Mouse (Mus musculus): ENCODE data around the gene Ctnnd2.
A peak's percentile ranks its signal among the peaks of the same experiment; 100 is the strongest.

Gene Ctnnd2

DNA sequence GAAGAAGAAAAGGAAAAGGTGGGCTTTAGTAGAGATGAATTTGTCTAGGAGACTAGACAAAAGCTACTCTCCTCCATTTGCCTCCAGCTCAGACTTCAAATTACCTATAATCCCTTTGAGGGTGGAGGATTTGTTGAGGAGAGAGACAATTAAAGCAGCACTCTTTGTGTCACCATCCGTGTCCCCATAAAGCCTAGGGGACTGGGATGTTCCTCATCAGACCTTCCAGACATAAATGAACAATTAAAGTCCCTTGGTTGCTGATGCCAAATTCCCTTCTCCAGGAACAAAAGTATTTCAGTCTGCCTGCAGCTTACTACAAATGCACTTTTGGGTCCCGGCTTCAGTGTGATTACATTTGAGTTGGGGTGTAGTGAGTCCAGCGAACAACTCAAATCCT lies 340.1 kb downstream of the Ctnnd2 start:
- no peak for DNase-seq (ENCODE audit: low read depth, low spot score)

DNA sequence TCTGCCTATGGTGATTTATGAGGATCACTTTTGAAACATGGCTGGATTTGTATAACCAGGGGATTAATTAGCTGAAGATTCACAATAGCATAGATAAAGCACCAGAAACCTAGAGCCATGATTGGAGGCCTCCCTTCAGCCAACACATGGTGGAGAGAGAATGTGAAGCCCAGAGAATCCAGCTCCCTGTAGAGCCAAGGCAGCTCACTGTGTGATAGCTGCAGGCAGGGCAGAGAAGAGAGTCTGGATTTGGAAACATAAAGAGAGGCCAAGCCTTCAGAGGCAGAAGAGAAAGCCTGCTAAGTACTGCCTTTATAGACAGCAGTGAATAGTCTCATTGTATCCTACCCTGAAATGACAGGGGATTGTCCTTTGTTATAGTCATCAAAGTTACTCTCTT lies 340.7 kb downstream of the Ctnnd2 start:
- DNase-seq (ENCODE audit: low read depth, low spot score), result peak; percentile 23

DNA sequence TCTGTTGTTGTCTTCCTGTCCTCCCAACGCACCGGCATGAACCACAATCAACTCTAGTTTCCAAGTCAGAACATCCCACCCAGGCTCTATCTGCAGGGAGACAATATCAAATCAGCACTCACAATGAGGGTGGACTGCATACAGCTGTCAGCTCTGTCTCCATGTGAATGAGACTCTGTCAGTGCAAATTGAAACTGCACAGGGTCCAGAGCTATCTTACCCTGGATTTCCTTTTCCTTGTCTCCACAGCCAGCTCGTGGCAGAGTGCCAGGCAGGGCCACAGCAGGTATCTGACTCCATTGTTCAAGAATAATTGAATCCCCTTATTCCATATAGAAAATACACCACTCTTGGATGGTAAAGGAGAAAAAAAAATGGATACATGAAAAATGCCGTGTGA lies 343.0 kb downstream of the Ctnnd2 start:
- DNase-seq (ENCODE audit: low read depth, low spot score), result no peak

DNA sequence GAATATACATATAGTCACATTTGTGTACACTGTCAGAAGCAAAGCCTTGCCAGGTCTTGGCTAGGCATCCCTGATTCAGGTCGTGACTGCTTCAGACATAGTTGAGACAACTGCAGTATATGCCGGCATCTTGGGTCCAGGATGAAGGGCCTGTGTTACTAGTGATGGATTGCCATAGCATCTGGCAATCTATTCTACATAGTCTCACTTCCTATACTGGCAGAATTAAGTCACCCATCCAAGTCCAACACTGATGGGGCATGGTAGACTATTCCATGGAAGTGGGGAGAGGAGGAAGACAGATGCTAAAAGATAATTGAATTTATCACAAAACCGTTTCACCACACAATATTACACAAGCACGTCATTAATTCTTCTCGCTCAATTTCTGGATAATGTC lies 369.1 kb downstream of the Ctnnd2 start:
- no peak for DNase-seq (ENCODE audit: low read depth, low spot score)

DNA sequence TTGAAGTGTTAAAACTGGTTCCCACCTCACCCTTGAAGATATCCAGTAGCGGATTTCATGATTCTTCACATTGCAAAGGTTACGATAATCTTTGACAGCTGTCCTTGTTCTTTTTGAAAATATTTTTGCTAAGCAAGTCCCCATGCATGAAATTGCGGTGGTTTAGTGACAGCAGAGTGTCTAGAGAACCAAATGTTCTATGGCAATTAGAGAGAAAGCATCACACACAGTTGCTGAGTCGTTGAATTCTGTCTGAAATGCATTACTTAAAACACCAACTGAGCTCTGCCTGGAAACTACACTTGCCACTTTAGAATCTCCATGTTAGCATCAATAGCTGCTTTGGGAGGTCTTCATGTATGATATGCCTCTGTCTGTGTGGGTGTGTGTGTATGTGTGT lies 375.9 kb downstream of the Ctnnd2 start:
- peak; percentile 66 for DNase-seq (ENCODE audit: low read depth, low spot score)

DNA sequence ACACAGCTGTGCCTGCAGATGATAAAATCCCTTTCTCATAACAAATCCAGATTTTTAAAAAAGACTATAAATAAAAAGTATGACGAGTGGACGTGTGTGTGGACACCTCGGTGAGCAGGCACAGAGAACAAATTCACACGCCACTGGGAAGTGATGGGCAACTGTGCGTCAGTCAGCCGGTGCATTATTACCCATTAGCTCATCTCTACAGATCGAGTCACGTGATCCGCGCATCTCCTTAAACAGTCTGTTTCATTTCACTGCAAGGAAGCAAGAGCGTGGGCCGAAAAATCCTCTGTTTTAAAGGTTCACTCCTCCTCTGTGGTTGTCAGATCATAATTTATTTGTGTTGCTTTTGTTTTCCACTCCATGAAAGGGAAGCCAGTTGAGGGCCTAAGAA lies 378.6 kb downstream of the Ctnnd2 start:
- peak; percentile 53 for DNase-seq (ENCODE audit: low read depth, low spot score)

DNA sequence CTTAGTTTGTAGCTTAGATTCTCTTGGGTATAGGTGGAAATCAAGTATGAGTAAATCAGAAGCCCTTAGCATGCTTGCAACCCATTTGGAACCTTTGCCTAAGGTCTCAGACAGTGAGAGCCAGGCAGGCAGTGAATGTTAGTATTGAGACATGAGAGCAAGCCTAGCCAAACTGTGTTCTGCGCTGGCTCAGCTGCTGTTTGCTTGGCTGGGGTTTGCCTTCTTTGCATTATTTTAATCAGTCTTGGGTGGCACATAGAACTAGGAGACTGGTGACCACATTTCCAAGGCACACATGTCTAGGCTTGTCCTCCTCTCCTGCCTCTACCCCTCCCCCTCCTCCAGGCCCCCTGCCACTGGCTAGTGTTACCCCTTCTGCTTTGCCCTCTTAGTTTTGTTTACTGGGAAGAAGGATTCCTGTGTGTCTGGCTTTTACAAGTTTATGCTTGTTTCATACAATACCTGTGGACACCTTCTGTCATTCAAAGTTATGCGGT lies 381.6 kb downstream of the Ctnnd2 start:
- DNase-seq (ENCODE audit: low read depth, low spot score), result no peak

DNA sequence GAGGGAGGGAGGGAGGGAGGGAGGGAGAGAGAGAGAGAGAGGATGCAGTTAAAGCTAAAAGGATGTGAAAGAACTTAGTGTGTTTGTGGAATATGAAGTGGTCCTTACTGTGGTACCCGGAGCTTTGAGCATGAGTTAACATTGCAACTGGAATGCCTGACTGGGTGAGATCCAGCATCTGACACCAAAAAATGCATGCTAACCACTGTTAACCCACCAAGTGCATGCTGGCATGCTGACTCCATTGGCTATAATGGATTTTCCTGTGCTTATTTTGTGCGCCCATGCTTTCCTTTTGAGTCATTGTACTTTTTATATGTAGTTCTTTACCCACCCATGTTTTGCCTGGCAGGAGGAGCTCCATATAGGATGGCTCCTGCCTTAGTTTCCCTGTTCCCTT lies 383.4 kb downstream of the Ctnnd2 start:
- DNase-seq (ENCODE audit: low read depth, low spot score), result no peak

DNA sequence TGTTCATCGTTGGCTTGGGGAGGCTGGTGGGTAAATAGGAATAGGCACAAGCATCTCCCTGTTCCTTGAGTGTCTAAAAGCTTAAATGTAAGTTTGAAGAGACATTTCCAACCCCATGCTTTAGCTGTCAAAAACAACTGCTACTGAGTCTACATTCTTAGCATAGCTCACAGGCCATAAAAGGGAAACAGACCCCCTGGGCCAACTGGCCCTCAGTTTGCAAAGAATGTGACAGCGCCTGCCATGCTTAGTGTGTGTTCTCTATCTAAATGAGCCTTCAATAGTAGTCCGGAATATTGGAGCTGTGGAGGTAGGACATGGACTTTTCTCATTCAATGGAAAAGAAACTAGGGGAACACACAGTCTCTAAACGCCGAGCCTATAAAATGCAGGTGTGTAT lies 390.0 kb downstream of the Ctnnd2 start:
- no peak for DNase-seq (ENCODE audit: low read depth, low spot score)

DNA sequence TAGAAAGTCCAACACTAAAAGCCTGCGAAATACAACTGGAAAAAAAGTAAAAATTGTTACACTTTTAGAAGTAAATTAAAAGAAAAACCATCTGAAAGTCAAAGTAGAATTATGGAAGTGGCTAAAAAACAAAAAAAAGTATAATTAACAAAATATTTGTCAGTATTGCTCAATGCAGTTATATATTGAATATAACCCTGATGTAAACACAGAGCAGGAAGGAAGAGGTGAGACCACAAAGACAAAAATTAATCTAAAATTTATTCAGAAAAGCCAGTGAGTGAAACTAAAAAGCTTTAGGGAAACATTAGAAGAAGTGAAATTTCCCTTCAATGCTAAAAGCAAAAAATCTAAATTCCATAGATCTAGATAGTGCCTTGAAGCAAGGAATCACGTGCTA lies 392.2 kb downstream of the Ctnnd2 start:
- no peak for DNase-seq (ENCODE audit: low read depth, low spot score)

DNA sequence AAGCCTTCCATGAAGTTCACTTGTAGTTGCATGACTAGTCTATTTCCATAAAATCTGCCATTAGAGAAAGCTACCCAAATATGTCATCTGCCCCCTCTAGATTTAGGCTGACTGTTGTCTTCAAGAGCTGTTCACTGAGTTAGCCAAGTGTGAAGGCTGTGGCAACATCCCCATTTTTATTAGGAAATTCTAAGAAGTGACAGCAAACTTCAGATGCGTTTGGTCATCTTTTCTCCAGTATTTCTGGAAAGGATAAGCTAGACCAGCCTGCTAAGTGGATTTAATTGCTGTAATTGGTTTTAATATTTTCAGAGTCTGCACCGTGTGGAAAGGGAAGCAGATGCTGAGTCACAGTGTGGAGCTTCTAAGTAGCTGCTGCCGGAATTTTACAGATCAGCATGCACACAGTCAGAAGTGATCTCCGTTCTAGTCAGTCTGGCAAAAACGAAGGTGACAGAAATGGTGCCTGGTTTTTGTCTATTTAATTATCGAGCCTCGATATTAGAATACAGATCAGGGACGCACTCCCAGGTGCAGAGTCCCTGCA lies 397.9 kb downstream of the Ctnnd2 start:
- peak; percentile 89 for DNase-seq (ENCODE audit: low read depth, low spot score)

DNA sequence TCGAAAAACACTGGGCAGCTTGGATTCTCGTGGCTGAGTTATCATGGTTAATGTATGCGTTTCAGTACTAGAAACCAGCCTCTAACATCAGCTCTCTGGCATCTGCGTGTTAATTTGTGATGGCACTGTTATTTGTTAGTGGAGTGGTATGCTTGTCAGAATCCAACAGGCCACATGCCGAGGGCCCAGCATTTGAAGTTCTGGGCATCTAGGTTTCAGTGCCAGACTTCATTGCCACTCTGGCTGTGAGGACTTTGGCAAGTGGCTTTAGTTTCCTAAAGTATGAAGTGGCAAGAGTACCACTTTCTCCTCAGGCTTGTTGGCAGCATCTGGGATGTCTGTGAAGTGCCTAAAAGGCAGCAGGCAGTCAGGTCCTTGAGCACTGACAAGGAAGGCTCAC lies 415.1 kb downstream of the Ctnnd2 start:
- peak; percentile 17 for DNase-seq (ENCODE audit: low read depth, low spot score)

DNA sequence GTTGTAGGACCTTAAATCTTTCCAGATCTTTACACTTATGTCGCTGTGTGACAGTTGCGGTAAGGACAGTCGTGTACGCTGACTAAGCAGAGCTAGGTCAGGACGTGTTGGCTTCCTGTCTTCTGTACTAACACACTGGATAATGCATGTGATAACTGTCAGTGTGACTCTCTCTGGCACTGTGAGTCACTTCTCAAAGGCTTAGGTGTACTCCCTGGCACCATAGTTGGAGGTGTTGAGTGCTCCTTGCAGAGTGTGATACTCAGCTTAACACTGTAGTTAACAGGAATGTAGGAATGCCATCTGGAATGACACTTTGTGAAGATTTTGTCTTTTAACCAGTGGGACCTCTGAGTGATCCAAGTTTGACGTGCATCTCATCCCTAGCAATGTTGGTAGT lies 418.5 kb downstream of the Ctnnd2 start:
- peak; percentile 72 for DNase-seq (ENCODE audit: low read depth, low spot score)

DNA sequence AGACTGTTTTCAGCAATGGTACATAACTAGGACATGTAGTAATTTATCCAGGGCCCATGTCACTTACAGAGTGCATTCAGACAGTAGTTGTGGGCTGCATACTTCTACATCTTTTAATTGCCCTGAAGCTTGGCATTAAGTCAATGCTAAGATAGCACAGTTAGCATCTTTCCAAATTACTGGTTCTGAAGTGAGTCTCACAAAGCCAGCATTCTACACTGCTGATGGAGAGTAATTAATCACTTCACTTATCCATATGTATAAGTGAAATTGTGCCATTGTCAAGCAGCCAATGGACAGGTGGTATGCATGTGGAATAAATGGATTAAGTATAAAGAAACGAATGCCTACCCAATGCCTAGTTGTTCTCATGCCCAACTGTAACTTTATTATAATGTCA lies 423.1 kb downstream of the Ctnnd2 start:
- no peak for DNase-seq (ENCODE audit: low read depth, low spot score)

DNA sequence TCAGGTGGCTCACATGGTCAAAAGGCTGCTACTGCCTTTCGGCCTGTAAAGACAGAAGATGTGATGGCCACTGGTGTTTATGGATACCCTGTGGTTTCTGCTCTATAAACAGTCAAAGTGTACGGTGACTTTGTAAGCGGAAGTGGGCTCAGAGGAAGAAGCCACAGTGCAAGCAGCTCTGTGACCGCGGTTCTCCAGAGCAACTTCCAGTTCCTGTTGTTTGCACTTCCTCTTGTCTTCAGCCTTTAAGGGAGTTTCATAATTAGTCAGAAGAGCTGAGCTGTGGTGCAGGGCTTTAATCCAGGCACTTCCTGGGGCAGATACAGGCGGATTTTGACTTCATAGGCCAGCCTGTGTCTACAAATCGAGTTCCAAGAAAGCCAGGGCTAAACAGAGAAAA lies 438.2 kb downstream of the Ctnnd2 start:
- DNase-seq (ENCODE audit: low read depth, low spot score), result peak; percentile 54

DNA sequence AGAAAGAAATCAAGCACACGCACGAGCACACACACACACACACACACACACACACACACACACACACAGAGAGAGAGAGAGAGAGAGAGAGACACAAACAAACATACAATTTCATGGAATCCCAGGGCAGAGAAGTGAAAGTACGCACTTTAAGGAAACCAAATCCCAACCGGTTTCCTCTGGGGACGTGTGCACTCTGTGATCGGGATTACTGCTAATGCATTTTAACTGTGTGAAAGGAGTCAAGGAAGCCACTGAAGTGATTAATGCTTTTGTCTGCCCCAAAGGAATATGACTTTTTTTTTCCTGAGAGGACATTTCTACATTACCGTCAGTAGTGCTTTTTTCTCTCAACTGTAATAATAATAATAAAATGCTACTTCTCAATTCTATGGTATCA lies 443.1 kb downstream of the Ctnnd2 start:
- DNase-seq (ENCODE audit: low read depth, low spot score), result no peak

DNA sequence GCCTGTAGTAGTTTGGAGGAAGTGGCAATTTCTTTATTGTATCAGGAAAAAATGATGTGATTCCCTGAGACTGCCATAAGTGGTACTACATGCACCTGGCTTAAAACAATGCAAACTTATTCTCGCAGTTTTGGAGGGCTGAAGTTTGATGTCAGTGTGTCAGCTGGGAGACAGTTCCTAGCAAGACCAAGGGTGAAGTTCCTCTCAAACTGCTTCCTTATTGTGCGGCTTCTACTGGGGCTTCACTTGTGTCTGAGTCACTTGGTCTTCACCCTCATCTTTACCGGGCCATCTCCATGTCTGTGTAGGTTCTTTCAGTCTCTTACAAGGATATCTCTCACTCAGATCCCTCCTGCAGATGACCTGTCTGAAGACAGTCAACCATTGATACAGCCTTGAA lies 444.5 kb downstream of the Ctnnd2 start:
- DNase-seq (ENCODE audit: low read depth, low spot score), result no peak

DNA sequence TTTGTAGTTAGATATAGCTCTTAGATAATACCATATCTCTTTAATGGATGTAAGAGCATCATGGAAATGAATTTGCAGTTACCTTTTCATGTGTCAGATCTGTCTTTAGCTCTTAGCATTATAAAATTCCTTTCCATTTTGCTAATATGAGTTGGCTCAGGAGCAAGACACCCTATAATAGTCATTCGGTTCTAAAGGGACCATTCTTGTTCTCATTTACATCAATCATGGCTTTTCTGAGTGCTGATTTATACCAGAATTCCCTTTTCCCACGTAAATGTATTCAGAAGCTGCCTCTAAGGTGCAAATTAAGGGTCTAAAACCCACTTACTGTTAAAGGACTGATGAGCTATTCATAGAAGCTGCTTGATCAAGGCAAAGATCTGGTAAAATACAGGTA lies 445.5 kb downstream of the Ctnnd2 start:
- no peak for DNase-seq (ENCODE audit: low read depth, low spot score)

DNA sequence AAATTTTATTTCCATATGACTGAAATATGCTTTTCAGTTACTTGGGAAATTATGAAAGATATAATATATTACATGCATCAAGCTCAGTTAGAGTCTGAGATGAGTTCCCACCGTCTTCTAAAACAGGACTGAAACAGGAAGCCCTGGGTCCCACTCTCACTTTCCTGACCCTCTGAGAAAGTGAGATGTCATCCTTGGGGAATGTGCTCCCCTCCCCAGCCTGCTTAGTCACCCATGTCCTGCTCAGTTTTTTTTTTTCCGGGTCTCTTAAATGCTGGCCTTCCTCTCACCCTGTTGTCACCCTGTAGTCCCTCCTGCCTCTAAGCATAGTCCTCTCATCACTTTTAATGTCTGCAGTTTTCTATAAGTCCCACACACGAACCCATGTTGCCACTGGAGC lies 456.1 kb downstream of the Ctnnd2 start:
- no peak for DNase-seq (ENCODE audit: low read depth, low spot score)

DNA sequence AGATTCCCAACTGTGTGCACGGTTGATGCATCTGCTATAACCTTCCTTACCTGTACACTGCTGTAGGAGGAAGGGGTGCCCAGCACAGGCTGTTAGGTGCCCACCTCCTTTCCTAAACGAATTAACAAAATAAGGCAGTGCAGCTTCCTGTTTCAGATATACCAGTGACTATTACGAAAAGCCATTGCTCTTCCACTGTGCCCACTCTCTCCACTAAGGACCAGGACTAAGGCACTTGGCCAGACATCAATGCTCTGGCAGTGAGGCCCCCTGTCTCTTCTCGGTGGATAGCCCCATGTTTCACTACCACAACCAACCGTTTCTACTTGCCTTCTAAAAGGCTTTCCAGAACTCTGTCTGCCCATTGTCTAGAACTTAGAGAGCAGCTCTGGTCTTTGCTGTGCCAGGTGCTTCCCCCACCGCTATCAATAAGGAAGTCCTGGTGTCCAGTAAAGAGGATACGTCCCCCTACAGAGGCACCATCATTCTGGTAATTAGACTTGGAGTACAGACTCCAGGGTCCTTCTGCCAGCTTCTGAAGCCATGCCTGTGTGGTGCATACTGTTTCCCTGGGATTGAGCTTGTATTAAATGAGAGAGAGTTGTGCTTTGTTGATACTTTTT lies 459.8 kb downstream of the Ctnnd2 start:
- no peak for DNase-seq (ENCODE audit: low read depth, low spot score)

DNA sequence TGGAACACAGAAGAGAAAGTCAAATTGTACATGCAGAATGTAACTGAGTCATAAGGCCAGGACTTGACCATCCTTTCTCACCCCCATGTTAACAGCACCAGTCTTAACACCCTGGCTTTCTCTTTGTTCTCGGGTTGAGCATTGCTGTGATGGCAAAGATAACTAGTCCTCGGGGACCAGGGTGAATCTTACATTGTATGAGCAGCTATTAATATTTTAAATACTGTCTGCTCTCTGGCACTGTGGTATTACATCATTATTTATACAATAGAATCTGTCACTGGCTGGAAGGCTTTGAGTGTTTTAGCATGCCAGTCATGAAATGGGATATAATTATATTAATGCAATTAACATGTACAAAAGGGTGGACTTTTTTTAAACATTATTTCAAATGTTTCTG lies 461.5 kb downstream of the Ctnnd2 start:
- no peak for DNase-seq (ENCODE audit: low read depth, low spot score)

DNA sequence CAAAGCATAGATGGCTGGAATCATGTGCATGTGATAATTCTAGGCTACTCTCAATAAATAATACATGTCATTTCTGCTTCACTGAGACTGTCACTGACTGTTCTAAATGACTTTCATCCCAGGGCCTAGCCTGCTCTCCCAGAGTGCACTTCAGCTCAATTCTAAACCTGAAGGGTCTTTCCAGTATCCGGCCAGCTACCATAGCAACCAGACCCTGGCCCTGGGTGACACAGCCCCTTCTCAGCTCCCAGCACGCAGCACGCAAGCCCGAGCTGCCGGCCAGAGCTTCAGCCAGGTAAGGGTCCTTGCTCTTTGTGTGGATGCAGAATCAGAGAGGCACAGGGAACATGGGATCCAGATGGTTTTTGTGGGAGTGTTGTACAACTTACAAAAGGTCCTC lies 462.1 kb downstream of the Ctnnd2 start:
- no peak for DNase-seq (ENCODE audit: low read depth, low spot score)

DNA sequence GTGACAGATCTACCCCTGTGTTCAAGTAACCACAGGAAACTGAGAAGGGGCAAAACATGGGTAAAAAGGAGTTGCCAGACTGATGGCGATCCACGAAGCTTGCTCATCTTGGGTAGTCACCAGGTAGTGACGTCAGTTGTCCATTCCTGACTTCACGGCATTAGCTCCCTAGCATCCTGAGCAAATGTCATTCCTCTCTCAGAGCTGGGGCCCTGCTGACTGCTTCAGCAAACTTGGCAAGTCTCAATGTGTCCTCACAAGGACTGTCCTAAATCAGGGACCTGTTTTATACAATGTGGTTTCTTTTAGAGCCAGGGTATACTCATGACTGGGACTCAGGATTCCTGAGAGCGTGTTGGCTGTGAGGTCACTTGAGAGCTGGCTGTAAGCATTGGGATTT lies 468.3 kb downstream of the Ctnnd2 start:
- no peak for DNase-seq (ENCODE audit: low read depth, low spot score)

DNA sequence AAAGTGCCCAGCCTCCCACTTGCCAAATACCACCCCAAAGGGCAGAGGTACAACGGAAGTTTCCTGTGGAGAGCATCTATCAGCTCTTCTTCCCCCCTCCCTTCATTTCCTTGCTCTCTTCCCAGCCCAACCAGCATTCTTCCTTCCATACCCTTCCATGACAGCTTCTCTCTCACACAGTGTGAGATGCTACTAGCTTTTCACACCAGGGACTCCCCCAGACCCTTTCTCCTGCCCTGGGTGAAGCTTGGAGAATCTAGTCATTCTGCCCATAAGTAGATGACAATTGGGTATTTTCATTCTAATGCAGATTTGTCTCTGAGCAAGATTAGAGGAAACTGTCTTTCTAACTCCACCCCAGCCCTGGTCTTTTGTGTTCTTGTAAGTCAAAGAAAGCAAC lies 473.3 kb downstream of the Ctnnd2 start:
- no peak for DNase-seq (ENCODE audit: low read depth, low spot score)
